Mouse (Mus musculus): Measurements from ENCODE around the gene Strn3. TPM values are rescaled to one million over a fixed set of nuclear protein-coding genes. Genes with fewer than 3 reads are reported as not detected.

The Strn3 gene
- polyA plus RNA-seq, 1 experiment from 2014 or later, result 42.1 TPM

- no peak overlapping the region for H3K9ac ChIP-seq
- H3K4me3 ChIP-seq, result no peak overlapping the region
- 81% methylated on average over 2 of the region's 2 CpGs for WGBS
- H3K36me3 ChIP-seq, result no peaks in the 10 kb centered on the region; the same call in 1 of the 2 replicates
- no peaks in the 10 kb centered on the region for H3K9me3 ChIP-seq
- no peaks in the 10 kb centered on the region for H3K4me1 ChIP-seq (replicated peaks)
- H3K27me3 ChIP-seq, result no peaks in the 10 kb centered on the region
- no peak overlapping the region for H3K27ac ChIP-seq (replicated peaks)
- ATAC-seq (ENCODE audit: low read depth), result no peak
- H3K4me2 ChIP-seq, result no peak overlapping the region
Observed at GRCm38 (mm10) chr12:51636689-51637470, 54.8 kb downstream of the Strn3 start.

GRCm38 (mm10) chr12:51636260-51636659 is 55.4 kb downstream of the Strn3 start:
- no peaks in the 10 kb centered on the region for H3K9me3 ChIP-seq
- no peak for ATAC-seq (ENCODE audit: low read depth)
- WGBS, result 97% methylated on average over 2 of the region's 2 CpGs
- no peak overlapping the region for H3K4me3 ChIP-seq
- no peaks in the 10 kb centered on the region; the same call in 1 of the 2 replicates for H3K36me3 ChIP-seq
- H3K27ac ChIP-seq (replicated peaks), result no peak overlapping the region
- H3K4me1 ChIP-seq (replicated peaks), result no peaks in the 10 kb centered on the region
- H3K27me3 ChIP-seq, result no peaks in the 10 kb centered on the region
- H3K9ac ChIP-seq, result no peak overlapping the region
- no peak overlapping the region for H3K4me2 ChIP-seq

DNA sequence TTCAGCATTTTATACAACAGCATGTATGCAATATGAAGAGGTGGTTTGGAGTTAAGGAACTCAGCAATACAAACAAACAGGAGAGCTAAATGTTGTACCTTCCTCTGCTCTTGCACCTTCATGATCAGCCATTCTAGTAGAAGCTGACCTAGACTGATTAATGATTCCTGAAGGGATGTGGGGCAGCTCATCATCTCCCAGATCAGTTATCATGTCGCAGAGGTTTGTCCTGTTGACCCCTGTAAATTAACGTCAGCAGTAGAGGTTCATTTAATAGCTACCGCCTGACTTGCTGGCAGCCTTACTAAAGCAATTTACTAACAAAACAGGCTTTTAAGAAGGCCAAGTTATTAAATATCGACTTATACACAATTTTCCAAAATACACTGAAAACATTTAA is 58.2 kb downstream of the Strn3 start:
- WGBS, result 72% methylated on average over 4 of the region's 4 CpGs

DNA sequence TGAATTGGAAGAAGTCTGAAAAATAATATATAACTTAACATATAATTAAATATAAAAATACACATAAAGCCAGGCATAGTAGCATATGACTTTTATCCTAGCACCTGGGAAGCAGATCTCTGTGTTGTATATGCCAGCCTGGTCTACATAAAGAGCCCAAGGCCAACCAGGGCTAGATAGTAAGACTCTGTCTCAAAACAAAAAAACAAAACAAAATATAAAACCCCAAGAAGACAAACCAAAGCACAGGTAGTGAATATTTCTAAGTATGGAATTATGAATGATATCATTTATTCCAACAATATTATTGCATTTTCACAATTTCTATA is 68.4 kb downstream of the Strn3 start:
- Histone ChIP-seq H3K4me1 (replicated peaks) (no peaks in the 10 kb centered on the region), H3K9me3 (no peaks in the 10 kb centered on the region), H3K4me2 (no peak overlapping the region), H3K27ac (replicated peaks) (no peak overlapping the region), H3K36me3 (peaks cover 24% of the 10 kb centered on the region), H3K27me3 (no peaks in the 10 kb centered on the region), H3K9ac (no peak overlapping the region), H3K4me3 (no peak overlapping the region)
- ATAC-seq (ENCODE audit: low read depth), result 0 out of 2 replicates have a peak, but pooled peaks have one; percentile 40

More for the DNA sequence above, 58.2 kb downstream of the Strn3 start:
- H3K27me3 ChIP-seq, result no peaks in the 10 kb centered on the region
- no peak overlapping the region for H3K4me3 ChIP-seq
- H3K36me3 ChIP-seq, result no peaks in the 10 kb centered on the region; the same call in 1 of the 2 replicates
- H3K9me3 ChIP-seq, result no peaks in the 10 kb centered on the region
- H3K27ac ChIP-seq (replicated peaks), result no peak overlapping the region
- no peak for ATAC-seq (ENCODE audit: low read depth)
- H3K9ac ChIP-seq, result no peak overlapping the region
- no peak overlapping the region for H3K4me2 ChIP-seq
- no peaks in the 10 kb centered on the region for H3K4me1 ChIP-seq (replicated peaks)

DNA sequence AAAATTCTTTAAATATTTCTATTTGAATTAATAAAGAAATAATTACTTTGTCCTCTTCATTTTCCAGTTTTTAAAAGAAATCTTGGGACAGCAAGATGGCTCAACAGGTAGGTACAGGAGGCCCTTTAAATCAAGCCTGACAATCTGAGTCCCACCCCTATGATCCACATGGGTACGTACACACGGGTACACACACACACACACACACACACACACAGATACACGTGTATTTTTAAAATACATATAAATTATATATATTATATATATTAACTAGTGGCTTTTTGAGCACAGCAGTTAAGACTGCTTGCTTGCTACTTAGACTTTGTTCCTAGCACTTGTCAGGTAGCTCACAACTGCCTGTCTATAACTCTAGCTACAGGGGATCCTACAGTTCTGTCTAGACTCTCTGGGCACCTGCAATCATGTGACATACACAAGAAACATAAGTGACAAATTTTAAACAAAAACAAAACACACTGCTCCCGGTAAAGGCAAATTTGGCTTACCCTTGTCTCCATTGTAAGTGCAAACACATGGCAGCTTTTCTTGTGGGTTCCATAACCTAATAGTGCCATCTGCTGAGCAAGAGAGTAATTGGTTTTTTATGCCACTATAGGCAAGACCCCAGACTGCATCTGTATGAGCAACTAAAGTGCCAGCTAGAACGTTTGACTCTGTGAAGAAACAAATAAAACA is 68.9 kb downstream of the Strn3 start:
- no peaks in the 10 kb centered on the region for H3K27me3 ChIP-seq
- peak; percentile 81; the same call in 1 of the 2 replicates for ATAC-seq (ENCODE audit: low read depth)
- H3K4me3 ChIP-seq, result no peak overlapping the region
- H3K4me2 ChIP-seq, result no peak overlapping the region
- no peak overlapping the region for H3K9ac ChIP-seq
- no peaks in the 10 kb centered on the region for H3K4me1 ChIP-seq (replicated peaks)
- no peaks in the 10 kb centered on the region for H3K9me3 ChIP-seq
- H3K36me3 ChIP-seq, result peaks cover 28% of the 10 kb centered on the region
- whole genome bisulfite sequencing, result 75% methylated on average over 5 of the region's 5 CpGs
- no peak overlapping the region for H3K27ac ChIP-seq (replicated peaks)

- Histone ChIP-seq H3K4me2 (no peak overlapping the region), H3K9me3 (no peaks in the 10 kb centered on the region), H3K27me3 (no peaks in the 10 kb centered on the region), H3K4me3 (no peak overlapping the region), H3K9ac (no peak overlapping the region), H3K4me1 (replicated peaks) (no peaks in the 10 kb centered on the region), H3K27ac (replicated peaks) (no peak overlapping the region), H3K36me3 (peaks cover 36% of the 10 kb centered on the region)
- no peak for ATAC-seq (ENCODE audit: low read depth)
- WGBS, result 96% methylated on average over 5 of the region's 5 CpGs
Observed at GRCm38 (mm10) chr12:51621161-51621560, 70.5 kb downstream of the Strn3 start.

DNA sequence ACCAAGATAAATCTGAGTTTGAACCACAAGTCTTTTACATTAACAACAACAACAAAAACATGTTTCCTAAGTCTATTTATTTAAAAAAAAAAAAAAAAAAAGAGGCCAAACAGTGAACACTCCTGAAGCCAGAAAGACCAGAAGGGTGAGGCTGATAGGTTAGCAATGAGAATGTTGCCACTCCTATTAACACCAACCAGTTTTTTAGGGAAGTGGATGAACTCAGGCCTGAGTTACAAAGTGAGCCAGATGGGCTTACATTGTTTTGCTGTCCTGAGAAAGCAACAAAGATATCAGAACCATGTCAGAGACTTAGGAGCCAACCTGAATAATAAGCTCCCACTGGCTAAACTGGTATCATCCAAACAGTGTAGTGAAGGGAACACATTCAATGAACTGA is 71.1 kb downstream of the Strn3 start:
- Histone ChIP-seq H3K9ac (no peak overlapping the region), H3K9me3 (no peaks in the 10 kb centered on the region), H3K27me3 (no peaks in the 10 kb centered on the region), H3K4me3 (no peak overlapping the region), H3K4me1 (replicated peaks) (no peaks in the 10 kb centered on the region), H3K36me3 (peaks cover 41% of the 10 kb centered on the region), H3K27ac (replicated peaks) (no peak overlapping the region), H3K4me2 (no peak overlapping the region)
- ATAC-seq (ENCODE audit: low read depth), result no peak

DNA sequence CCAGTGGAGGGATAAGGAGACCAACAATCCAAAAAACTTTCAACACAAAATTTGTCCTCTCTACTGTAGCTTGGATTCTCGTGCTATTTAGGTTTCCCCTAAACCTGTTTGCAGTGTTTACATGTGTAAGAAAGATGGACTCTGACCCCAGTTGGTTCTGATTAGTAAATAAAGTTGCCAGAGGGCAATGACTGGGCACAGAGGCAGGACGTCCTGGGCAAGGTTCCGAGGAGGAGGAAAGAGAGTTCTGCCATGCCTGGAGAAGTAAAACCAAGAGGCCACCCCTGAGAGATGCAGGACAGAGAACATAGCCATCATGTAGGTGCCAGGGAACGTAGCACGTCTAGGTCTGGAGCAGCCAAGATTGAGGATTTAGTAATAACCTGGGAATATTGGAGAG is 79.3 kb downstream of the Strn3 start:
- WGBS, result 92% methylated on average over 5 of the region's 5 CpGs
- Histone ChIP-seq H3K4me1 (replicated peaks) (no peaks in the 10 kb centered on the region), H3K36me3 (peaks cover 60% of the 10 kb centered on the region), H3K4me3 (no peak overlapping the region), H3K9ac (no peak overlapping the region), H3K27ac (replicated peaks) (no peak overlapping the region), H3K4me2 (no peak overlapping the region), H3K9me3 (no peaks in the 10 kb centered on the region), H3K27me3 (no peaks in the 10 kb centered on the region)
- ATAC-seq (ENCODE audit: low read depth), result no peak

- no peak for ATAC-seq (ENCODE audit: low read depth)
- Histone ChIP-seq H3K27ac (replicated peaks) (no peak overlapping the region), H3K4me1 (replicated peaks) (no peaks in the 10 kb centered on the region), H3K9me3 (no peaks in the 10 kb centered on the region), H3K27me3 (no peaks in the 10 kb centered on the region), H3K4me3 (no peak overlapping the region), H3K9ac (no peak overlapping the region), H3K4me2 (no peak overlapping the region), H3K36me3 (peaks cover 41% of the 10 kb centered on the region)
- 87% methylated on average over 4 of the region's 4 CpGs for WGBS
Observed at GRCm38 (mm10) chr12:51606138-51606537, 85.6 kb downstream of the Strn3 start.

DNA sequence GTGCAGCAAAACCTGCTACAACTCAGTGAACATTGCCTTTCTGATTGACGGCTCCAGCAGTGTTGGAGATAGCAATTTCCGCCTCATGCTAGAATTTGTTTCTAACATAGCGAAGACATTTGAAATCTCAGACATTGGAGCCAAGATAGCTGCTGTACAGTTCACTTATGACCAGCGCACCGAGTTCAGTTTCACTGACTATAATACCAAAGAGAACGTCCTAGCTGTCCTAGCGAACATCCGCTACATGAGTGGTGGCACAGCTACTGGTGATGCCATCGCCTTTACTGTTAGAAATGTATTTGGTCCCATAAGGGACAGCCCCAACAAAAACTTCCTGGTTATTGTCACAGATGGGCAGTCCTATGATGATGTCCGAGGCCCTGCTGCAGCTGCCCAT is 88.4 kb downstream of the Strn3 start:
- Histone ChIP-seq H3K4me2 (no peak overlapping the region), H3K27ac (replicated peaks) (no peak overlapping the region), H3K9ac (no peak overlapping the region), H3K36me3 (peaks cover 30% of the 10 kb centered on the region), H3K27me3 (no peaks in the 10 kb centered on the region), H3K4me1 (replicated peaks) (no peaks in the 10 kb centered on the region), H3K9me3 (no peaks in the 10 kb centered on the region), H3K4me3 (no peak overlapping the region)
- 0 out of 2 replicates have a peak, but pooled peaks have one; percentile 27 for ATAC-seq (ENCODE audit: low read depth)
- WGBS, result 98% methylated on average over 10 of the region's 10 CpGs

DNA sequence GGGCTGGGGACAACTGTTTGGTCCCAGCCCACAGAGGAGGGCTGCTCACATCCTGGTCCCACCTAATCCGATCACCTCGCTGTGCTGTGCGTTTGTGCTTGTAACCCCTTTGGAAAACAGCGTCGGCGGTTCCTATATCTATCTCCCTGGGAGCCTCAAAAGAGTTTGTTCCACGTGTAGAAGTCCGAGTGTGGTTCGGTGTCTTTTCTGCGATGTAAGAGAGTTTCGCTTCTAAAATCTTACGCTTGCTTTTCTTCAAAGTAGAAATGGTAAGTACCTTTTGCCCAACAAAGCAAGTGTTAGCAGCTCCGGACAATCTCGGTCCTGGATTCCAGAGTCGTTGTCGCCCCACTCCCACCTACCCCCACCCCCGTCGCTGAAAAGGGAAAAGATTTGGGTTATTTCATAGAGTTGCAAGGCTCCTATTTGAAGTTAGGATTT is 97.6 kb downstream of the Strn3 start:
- peak overlapping the region; percentile 72 for H3K4me3 ChIP-seq
- peaks cover 57% of the 10 kb centered on the region for H3K27me3 ChIP-seq
- WGBS, result 3% methylated on average over 18 of the region's 18 CpGs
- peaks cover 23% of the 10 kb centered on the region for H3K4me1 ChIP-seq (replicated peaks)
- peak overlapping the region; percentile 76 for H3K9ac ChIP-seq
- peak; percentile 40; the same call in 1 of the 2 replicates for ATAC-seq (ENCODE audit: low read depth)
- no peak overlapping the region for H3K27ac ChIP-seq (replicated peaks)
- H3K36me3 ChIP-seq, result no peaks in the 10 kb centered on the region
- H3K4me2 ChIP-seq, result peak overlapping the region; percentile 95
- H3K9me3 ChIP-seq, result no peaks in the 10 kb centered on the region; the same call in 1 of the 2 replicates

DNA sequence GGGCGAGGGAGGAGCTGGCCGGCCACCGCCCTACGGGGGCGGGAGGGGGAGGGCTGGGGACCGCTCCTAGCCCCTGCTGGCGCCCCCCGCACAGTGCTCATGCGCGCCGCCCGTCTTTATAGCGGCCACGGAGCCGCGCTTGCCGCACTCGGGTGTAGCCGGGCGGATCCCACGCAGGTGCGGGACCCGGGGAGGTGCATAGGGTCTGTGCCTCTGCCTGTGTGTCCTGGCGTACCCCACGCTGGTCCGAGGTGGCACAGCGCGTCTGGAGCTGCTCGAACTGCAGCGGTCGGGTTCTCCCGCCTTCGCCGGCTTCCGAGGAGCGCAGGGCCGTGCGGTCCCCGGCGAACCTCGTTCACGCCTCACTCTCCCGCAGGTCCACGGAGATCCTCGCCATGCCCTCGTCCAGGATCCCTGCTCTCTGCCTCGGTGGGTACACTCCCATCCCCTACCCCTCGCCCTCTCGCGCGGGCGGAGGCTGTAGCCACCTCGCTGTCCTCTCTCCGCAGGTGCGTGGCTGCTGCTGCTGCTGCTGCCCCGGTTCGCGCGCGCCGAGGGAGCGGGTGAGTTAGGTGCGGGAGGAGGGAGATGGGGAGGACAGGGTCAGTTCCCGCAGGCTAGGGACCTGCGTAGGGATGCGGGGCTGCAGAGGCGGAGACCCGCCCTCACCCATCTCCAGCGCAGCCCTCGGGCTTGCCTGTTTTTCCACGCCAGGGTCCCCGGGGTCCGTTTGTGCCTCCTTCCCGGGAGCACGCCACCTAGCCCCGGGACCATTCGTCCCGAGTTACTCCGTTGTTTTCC is 98.3 kb downstream of the Strn3 start, which contains the start of gene Coch:
Coch (plus strand) TSS at position 113 of the 801 bp plus-strand sequence.
- H3K36me3 ChIP-seq, result no peaks in the 10 kb centered on the region
- H3K4me2 ChIP-seq, result peak within 1 kb of the TSS; percentile 95
- no peak within 1 kb of the TSS for H3K27ac ChIP-seq (replicated peaks)
- under 1% methylated on average over 63 of the region's 79 CpGs for WGBS
- peak; percentile 84 for ATAC-seq (ENCODE audit: low read depth)
- peak within 1 kb of the TSS; percentile 72 for H3K4me3 ChIP-seq
- H3K27me3 ChIP-seq, result peaks cover 57% of the 10 kb centered on the region
- no peaks in the 10 kb centered on the region; the same call in 1 of the 2 replicates for H3K9me3 ChIP-seq
- H3K9ac ChIP-seq, result peak within 1 kb of the TSS; percentile 76
- H3K4me1 ChIP-seq (replicated peaks), result peaks cover 23% of the 10 kb centered on the region

All from neural tube, embryonic 13.5 days (tissue).